Mouse (Mus musculus): ENCODE measurements around the gene Rfxap. TPM values are rescaled to one million over a fixed set of nuclear protein-coding genes. Genes with fewer than 3 reads are reported as not detected.

The Rfxap gene
- polyA plus RNA-seq, 1 experiment from 2014 or later: 45.4 TPM

Other genes starting within 250 kb of the Rfxap start
- 81.9 and 98.8 TPM in 2 replicates for gene Supt20, start 115.0 kb downstream of the Rfxap start, polyA plus RNA-seq (2014; fragmentation: Nextera tagmentation; extraction: Ambion mirVana)
- 0.73 and 1.1 TPM in 2 replicates for gene Gm21958, start 93.4 kb downstream of the Rfxap start, polyA plus RNA-seq (2014; fragmentation: Nextera tagmentation; extraction: Ambion mirVana)
- 76.0 and 81.0 TPM in 2 replicates for gene Exosc8, start 72.4 kb downstream of the Rfxap start, polyA plus RNA-seq (2014; fragmentation: Nextera tagmentation; extraction: Ambion mirVana)
- gene Alg5, start 72.3 kb downstream of the Rfxap start, polyA plus RNA-seq (2014; fragmentation: Nextera tagmentation; extraction: Ambion mirVana): 48.3 and 55.5 TPM in 2 replicates
- gene Smad9, start 52.2 kb downstream of the Rfxap start, polyA plus RNA-seq (2014; fragmentation: Nextera tagmentation; extraction: Ambion mirVana): 0.30 and 0.43 TPM in 2 replicates
- gene Sertm1, start 108.1 kb upstream of the Rfxap start, polyA plus RNA-seq (2014; fragmentation: Nextera tagmentation; extraction: Ambion mirVana): 1.3 and 2.7 TPM in 2 replicates
- 1.1 and 2.2 TPM in 2 replicates for gene Ccna1, start 247.7 kb upstream of the Rfxap start, polyA plus RNA-seq (2014; fragmentation: Nextera tagmentation; extraction: Ambion mirVana)